Mouse (Mus musculus) liver, postnatal 0 days (tissue): ENCODE measurements around the gene Get4. TPM values are rescaled to one million over a fixed set of nuclear protein-coding genes. Genes with fewer than 3 reads are reported as not detected.

Experiments
- ATAC-seq: fragments of 200-750 bp; cut with Nextera tagmentation; 2 replicates; pipeline ENCODE4 v1.8.0; 2017; ENCODE audit warnings: mild to moderate bottlenecking, moderate library complexity
- DNase-seq: peaks from one replicate; pipeline ENCODE4 v3.0.0-alpha.2; 2016
- H3K27ac ChIP-seq: fragments of 300-500 bp; sonication (generic); 2 replicates; pipeline ENCODE4 v1.5.1; 2014; ENCODE audit warnings: antibody characterized with exemption, moderate library complexity, mild to moderate bottlenecking, low read depth
- H3K27me3 ChIP-seq: fragments of 300-500 bp; sonication (generic); 2 replicates; pipeline ENCODE4 v1.6.1; 2014; ENCODE audit warnings: low read length, control low read depth, mixed read lengths; ENCODE audit not compliant: insufficient read depth
- H3K36me3 ChIP-seq: fragments of 300-500 bp; sonication (generic); replicated peaks from 2 replicates; pipeline ENCODE4 v1.6.1; 2014; ENCODE audit warnings: mild to moderate bottlenecking, control low read depth, low read length, moderate library complexity, mixed read lengths; ENCODE audit not compliant: insufficient read depth
- H3K4me1 ChIP-seq: fragments of 300-500 bp; sonication (generic); 2 replicates; pipeline ENCODE4 v1.6.1; 2014; ENCODE audit warnings: antibody characterized with exemption, mild to moderate bottlenecking, control low read depth; ENCODE audit not compliant: insufficient read depth
- H3K4me2 ChIP-seq: fragments of 300-500 bp; sonication (generic); 2 replicates; pipeline ENCODE4 v1.6.1; 2014; ENCODE audit warnings: low read depth, mild to moderate bottlenecking, low read length, moderate library complexity, mixed read lengths
- H3K4me3 ChIP-seq: fragments of 300-500 bp; sonication (generic); 2 replicates; pipeline ENCODE4 v1.5.1; 2014; ENCODE audit warnings: low read depth, low read length
- H3K9ac ChIP-seq: fragments of 300-500 bp; sonication (generic); replicated peaks from 2 replicates; pipeline ENCODE4 v1.6.1; 2014; ENCODE audit warnings: mild to moderate bottlenecking, moderate library complexity
- H3K9me3 ChIP-seq: fragments of 300-500 bp; sonication (generic); 2 replicates; pipeline ENCODE4 v1.6.1; 2016; ENCODE audit warnings: mild to moderate bottlenecking, control low read depth, low read length, mixed read lengths
- CTCF ChIP-seq: sonication (generic); IDR thresholded peaks from 2 replicates; pipeline ENCODE4 v1.5.1; 2016; ENCODE audit warnings: antibody characterized with exemption, low read depth
- EP300 ChIP-seq: IDR thresholded peaks from 2 replicates; pipeline ENCODE4 v1.6.1; 2016; ENCODE audit warnings: antibody characterized with exemption, low read depth, mild to moderate bottlenecking
- WGBS: fragments of 180-500 bp; shearing (Covaris S2); extraction: QIAGEN DNeasy Blood & Tissue Kit; methylation state at CpG from one replicate; pipeline ENCODE4 v1.1.7; 2014; ENCODE audit not compliant: insufficient replicate concordance; 5-methylcytosine and 5-hydroxymethylcytosine counted together
- polyA plus RNA-seq: library from polyadenylated mRNA; unstranded; fragments of >200 nt; fragmentation: Nextera tagmentation; extraction: Ambion mirVana; gene quantifications from 2 replicates; pipeline ENCODE4 v1.2.1, GENCODE M21; 2015

Get4 gene
- polyA plus RNA-seq, 1 experiment from 2014 or later: 97.5 TPM

GRCm38 (mm10) chr5:139209685-139210026, 42.5 kb upstream of the Get4 start:
- DNase-seq: no peak
- TF ChIP-seq EP300: no peak
- TF ChIP-seq CTCF: no peak
- Histone ChIP-seq H3K4me3 (no peak overlapping the region), H3K9me3 (no peaks in the 10 kb centered on the region), H3K36me3 (peaks cover 12% of the 10 kb centered on the region), H3K9ac (no peak overlapping the region), H3K27me3 (no peaks in the 10 kb centered on the region), H3K27ac (no peak overlapping the region), H3K4me1 (peaks cover 4% of the 10 kb centered on the region; the same call in 1 of the 2 replicates), H3K4me2 (no peak overlapping the region)
- ATAC-seq: no peak
- WGBS: 93% methylated on average over 7 of the region's 7 CpGs

GRCm38 (mm10) chr5:139211737-139212385, 40.3 kb upstream of the Get4 start:
- 91% methylated on average over 11 of the region's 11 CpGs for WGBS
- ATAC-seq (no peak), DNase-seq (no peak)
- no peak overlapping the region for H3K4me2 ChIP-seq
- TF ChIP-seq EP300 (no peak), CTCF (no peak)
- H3K36me3 ChIP-seq: peaks cover 27% of the 10 kb centered on the region
- H3K4me3 ChIP-seq: no peak overlapping the region
- no peaks in the 10 kb centered on the region for H3K27me3 ChIP-seq
- H3K9me3 ChIP-seq: no peaks in the 10 kb centered on the region
- no peaks in the 10 kb centered on the region for H3K4me1 ChIP-seq
- H3K9ac ChIP-seq: no peak overlapping the region
- H3K27ac ChIP-seq: no peak overlapping the region

GRCm38 (mm10) chr5:139214298-139214697, 37.8 kb upstream of the Get4 start:
- no peak overlapping the region for H3K4me3 ChIP-seq
- H3K36me3 ChIP-seq: peaks cover 32% of the 10 kb centered on the region
- ATAC-seq (no peak), DNase-seq (no peak)
- H3K4me2 ChIP-seq: no peak overlapping the region
- no peak overlapping the region for H3K27ac ChIP-seq
- H3K9ac ChIP-seq: no peak overlapping the region
- no peak for TF ChIP-seq EP300
- TF ChIP-seq CTCF: no peak
- no peaks in the 10 kb centered on the region for H3K9me3 ChIP-seq
- no peaks in the 10 kb centered on the region for H3K4me1 ChIP-seq
- no peaks in the 10 kb centered on the region for H3K27me3 ChIP-seq

- TF ChIP-seq EP300: no peak
- Histone ChIP-seq H3K9ac (no peak overlapping the region), H3K4me2 (no peak overlapping the region), H3K9me3 (no peaks in the 10 kb centered on the region), H3K36me3 (peaks cover 29% of the 10 kb centered on the region), H3K27ac (no peak overlapping the region), H3K4me1 (0 out of 2 replicates have a peak, but pooled peaks cover 1% of the 10 kb centered on the region), H3K4me3 (no peak overlapping the region), H3K27me3 (no peaks in the 10 kb centered on the region)
- no peak for DNase-seq
- WGBS: 95% methylated on average over 5 of the region's 5 CpGs
- no peak for ATAC-seq
Measured at GRCm38 (mm10) chr5:139215184-139215583, 36.9 kb upstream of the Get4 start.

GRCm38 (mm10) chr5:139216121-139216520, 36.0 kb upstream of the Get4 start:
- ATAC-seq (no peak), DNase-seq (no peak)
- Histone ChIP-seq H3K27ac (no peak overlapping the region), H3K36me3 (peaks cover 27% of the 10 kb centered on the region), H3K4me2 (no peak overlapping the region), H3K4me1 (0 out of 2 replicates have a peak, but pooled peaks cover 5% of the 10 kb centered on the region), H3K27me3 (no peaks in the 10 kb centered on the region), H3K9me3 (no peaks in the 10 kb centered on the region), H3K9ac (no peak overlapping the region), H3K4me3 (no peak overlapping the region)
- TF ChIP-seq EP300 (no peak), CTCF (no peak)
- WGBS: 82% methylated on average over 2 of the region's 2 CpGs

GRCm38 (mm10) chr5:139216774-139217173, 35.4 kb upstream of the Get4 start:
- DNase-seq (no peak), ATAC-seq (no peak)
- 81% methylated on average over 3 of the region's 3 CpGs for WGBS
- H3K27ac ChIP-seq: no peak overlapping the region
- H3K4me3 ChIP-seq: no peak overlapping the region
- H3K36me3 ChIP-seq: peaks cover 30% of the 10 kb centered on the region
- H3K4me2 ChIP-seq: no peak overlapping the region
- 0 out of 2 replicates have a peak, but pooled peaks cover 5% of the 10 kb centered on the region for H3K4me1 ChIP-seq
- H3K9ac ChIP-seq: no peak overlapping the region
- no peaks in the 10 kb centered on the region for H3K27me3 ChIP-seq
- no peaks in the 10 kb centered on the region for H3K9me3 ChIP-seq
- no peak for TF ChIP-seq EP300
- no peak for TF ChIP-seq CTCF

GRCm38 (mm10) chr5:139220006-139220515, 32.1 kb upstream of the Get4 start:
- ATAC-seq: no peak
- no peak overlapping the region for H3K4me2 ChIP-seq
- 70% methylated on average over 4 of the region's 4 CpGs for WGBS

More at GRCm38 (mm10) chr5:139220006-139220515, 32.1 kb upstream of the Get4 start:
- no peak overlapping the region for H3K27ac ChIP-seq
- H3K4me3 ChIP-seq: no peak overlapping the region
- no peaks in the 10 kb centered on the region for H3K27me3 ChIP-seq
- H3K9ac ChIP-seq: no peak overlapping the region
- H3K36me3 ChIP-seq: peaks cover 55% of the 10 kb centered on the region
- TF ChIP-seq CTCF: no peak
- no peaks in the 10 kb centered on the region for H3K9me3 ChIP-seq
- H3K4me1 ChIP-seq: 0 out of 2 replicates have a peak, but pooled peaks cover 5% of the 10 kb centered on the region
- no peak for DNase-seq
